Mouse (Mus musculus): ENCODE results near the gene Vps54.

- TF ChIP-seq CTCF (IDR thresholded peaks at IDR 0.05; ENCODE audit: low read depth) (no peak), EP300 (IDR thresholded peaks at IDR 0.05; ENCODE audit: low read depth) (no peak)
Measured at GRCm38 (mm10) chr11:21276151-21276550, 37.1 kb downstream of the Vps54 start.

Data from heart, postnatal 0 days (tissue).